Mouse (Mus musculus) midbrain, embryonic 14.5 days (tissue): ENCODE measurements around the gene Vmn2r37. TPM values are rescaled to one million over a fixed set of nuclear protein-coding genes. Genes with fewer than 3 reads are reported as not detected.
"Not testable (repeated sequence)": the region's sequence is repeated elsewhere in the genome, so short reads cannot be mapped to it uniquely, and the experiment has no call there.

Source experiments
- ATAC-seq: fragments of 200-750 bp; cut with Nextera tagmentation; 2 replicates; pipeline ENCODE4 v1.8.0; 2017; ENCODE audit warnings: moderate number of reproducible peaks, moderate library complexity; ENCODE audit not compliant: low FRiP score, low TSS enrichment
- DNase-seq: peaks from one replicate; pipeline ENCODE4 v3.0.0-alpha.2; 2015
- H3K27ac ChIP-seq: fragments of 300-500 bp; sonication (generic); replicated peaks from 2 replicates; pipeline ENCODE4 v1.5.1; 2014; ENCODE audit warnings: mild to moderate bottlenecking, low read depth, low read length, moderate library complexity
- H3K27me3 ChIP-seq: fragments of 300-500 bp; sonication (generic); 2 replicates; pipeline ENCODE4 v1.6.1; 2014; ENCODE audit warnings: low read length, control low read depth, mixed read lengths; ENCODE audit not compliant: control insufficient read depth, insufficient read depth
- H3K36me3 ChIP-seq: fragments of 300-500 bp; sonication (generic); 2 replicates; pipeline ENCODE4 v1.6.1; 2014; ENCODE audit warnings: low read length, control low read depth; ENCODE audit not compliant: control insufficient read depth, insufficient read depth
- H3K4me1 ChIP-seq: fragments of 300-500 bp; sonication (generic); 2 replicates; pipeline ENCODE4 v1.6.1; 2014; ENCODE audit warnings: mild to moderate bottlenecking, antibody characterized with exemption, low read length, control low read depth; ENCODE audit not compliant: control insufficient read depth, insufficient read depth
- H3K4me2 ChIP-seq: fragments of 300-500 bp; sonication (generic); 2 replicates; pipeline ENCODE4 v1.6.1; 2014; ENCODE audit warnings: mild to moderate bottlenecking, low read length, moderate library complexity
- H3K4me3 ChIP-seq: fragments of 300-500 bp; sonication (generic); replicated peaks from 2 replicates; pipeline ENCODE4 v1.5.1; 2014; ENCODE audit warnings: low read depth, low read length
- H3K9ac ChIP-seq: fragments of 300-500 bp; sonication (generic); replicated peaks from 2 replicates; pipeline ENCODE4 v1.6.1; 2014; ENCODE audit warnings: mild to moderate bottlenecking, low read length, moderate library complexity
- H3K9me3 ChIP-seq: fragments of 300-500 bp; sonication (generic); 2 replicates; pipeline ENCODE4 v1.6.1; 2016; ENCODE audit warnings: low read length, control low read depth, mixed read lengths; ENCODE audit not compliant: control insufficient read depth
- WGBS: fragments of 180-500 bp; shearing (Covaris S2); extraction: QIAGEN DNeasy Blood & Tissue Kit; methylation state at CpG from one replicate; pipeline ENCODE4 v1.1.7; 2014; 5-methylcytosine and 5-hydroxymethylcytosine counted together
- polyA plus RNA-seq: library from polyadenylated mRNA; unstranded; fragments of >200 nt; fragmentation: Nextera tagmentation; extraction: Ambion mirVana; gene quantifications from 2 replicates; pipeline ENCODE4 v1.2.1, GENCODE M21; 2014

Vmn2r37 gene
- not detected in 2 replicates for polyA plus RNA-seq

DNA sequence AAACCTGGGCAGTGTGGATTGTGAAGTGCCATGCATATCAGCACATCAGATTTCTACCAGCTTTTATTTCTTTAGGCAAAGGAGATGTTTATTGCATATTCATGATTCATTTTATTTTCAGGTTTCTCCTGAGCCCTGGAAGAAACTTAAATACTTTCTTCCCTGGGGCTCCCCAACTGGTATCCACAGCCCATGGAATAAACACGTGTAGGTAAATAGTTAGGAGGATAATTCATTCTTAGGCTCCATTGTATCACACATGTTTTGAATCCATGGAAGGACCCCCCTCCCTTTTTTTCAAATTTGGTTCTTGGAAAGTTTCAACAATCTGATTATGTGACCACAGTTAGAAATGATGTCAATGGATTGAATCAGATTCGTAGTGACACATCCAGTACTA lies at the start of gene Vmn2r37:
TSS of gene Vmn2r37 (minus strand) at position 101 of the 400 bp plus-strand sequence.
- WGBS: 50% methylated on average over 1 of the region's 2 CpGs
- not testable (repeated sequence) for H3K36me3 ChIP-seq, H3K4me2 ChIP-seq, H3K9ac ChIP-seq, H3K27ac ChIP-seq, H3K27me3 ChIP-seq, DNase-seq, ATAC-seq, H3K4me1 ChIP-seq, H3K9me3 ChIP-seq, H3K4me3 ChIP-seq

Other genes with a start within 250 kb of the Vmn2r37 start
- gene Vmn2r39, start 192.9 kb downstream of the Vmn2r37 start, polyA plus RNA-seq: not detected in 2 replicates
- gene Vmn2r38, start 125.8 kb downstream of the Vmn2r37 start, polyA plus RNA-seq: not detected in 2 replicates